Mouse (Mus musculus) right cerebral cortex, postnatal 4 days (tissue): ENCODE data around the gene Gm34653.
A peak's percentile ranks its signal among the peaks of the same experiment; 100 is the strongest.
"Not testable (repeated sequence)": the region's sequence is repeated elsewhere in the genome, so short reads cannot be mapped to it uniquely, and the experiment has no call there.

Source experiments
- DNase-seq: peaks from one replicate; pipeline ENCODE4 v3.0.0-alpha.2; 2022

The Gm34653 gene

GRCm38 (mm10) chr2:34825827-34826459 is 6.9 kb upstream of the Gm34653 start, which contains the start of gene Fbxw2:
TSS of gene Fbxw2 (minus strand) at chr2:34826311.
- peak; percentile 91 for DNase-seq

GRCm38 (mm10) chr2:34826460-34827231 is 6.2 kb upstream of the Gm34653 start:
- DNase-seq, result no peak

GRCm38 (mm10) chr2:34827591-34827990 is 5.2 kb upstream of the Gm34653 start:
- DNase-seq, result no peak

- DNase-seq, result no peak
These were observed 4.8 kb upstream of the Gm34653 start for GRCm38 (mm10) chr2:34828026-34828425.

- DNase-seq, result not testable (repeated sequence)
These were observed 2.7 kb upstream of the Gm34653 start for GRCm38 (mm10) chr2:34830066-34830465.

- DNase-seq, result no peak
These were observed 817 bp downstream of the Gm34653 start for GRCm38 (mm10) chr2:34833624-34834023.

- DNase-seq, result no peak
These were observed 2.9 kb downstream of the Gm34653 start for GRCm38 (mm10) chr2:34835669-34836068.

GRCm38 (mm10) chr2:34840143-34840542 is 7.3 kb downstream of the Gm34653 start:
- DNase-seq, result not testable (repeated sequence)

- no peak for DNase-seq
These were observed 8.9 kb downstream of the Gm34653 start for GRCm38 (mm10) chr2:34841706-34842105.

- no peak for DNase-seq
These were observed 10.6 kb downstream of the Gm34653 start for GRCm38 (mm10) chr2:34843211-34843939.

- no peak for DNase-seq
These were observed 14.9 kb downstream of the Gm34653 start for GRCm38 (mm10) chr2:34847702-34848101.

- no peak for DNase-seq
These were observed 22.5 kb downstream of the Gm34653 start for GRCm38 (mm10) chr2:34855265-34855664.

GRCm38 (mm10) chr2:34857728-34858127 is 24.9 kb downstream of the Gm34653 start:
- DNase-seq, result no peak

- no peak for DNase-seq
These were observed 36.9 kb downstream of the Gm34653 start for GRCm38 (mm10) chr2:34869680-34870079.

- peak; percentile 82 for DNase-seq
These were observed 38.0 kb downstream of the Gm34653 start for GRCm38 (mm10) chr2:34870520-34871474.

GRCm38 (mm10) chr2:34874271-34874670 is 41.5 kb downstream of the Gm34653 start, which contains the start of gene Cutal:
TSS of gene Cutal (plus strand) at chr2:34874396.
- no peak for DNase-seq

- DNase-seq, result no peak
These were observed 42.1 kb downstream of the Gm34653 start, which contains the start of gene Psmd5 for GRCm38 (mm10) chr2:34874816-34875345. TSS of gene Psmd5 (minus strand) at chr2:34874968.

GRCm38 (mm10) chr2:34880054-34880453 is 47.2 kb downstream of the Gm34653 start:
- DNase-seq, result no peak

GRCm38 (mm10) chr2:34882757-34883156 is 50.0 kb downstream of the Gm34653 start:
- no peak for DNase-seq

GRCm38 (mm10) chr2:34883190-34883589 is 50.4 kb downstream of the Gm34653 start:
- DNase-seq, result no peak

- no peak for DNase-seq
These were observed 51.4 kb downstream of the Gm34653 start for GRCm38 (mm10) chr2:34884186-34884585.
